ENCODE assay signal across 8 mouse cellular contexts in the genomic region with DNA sequence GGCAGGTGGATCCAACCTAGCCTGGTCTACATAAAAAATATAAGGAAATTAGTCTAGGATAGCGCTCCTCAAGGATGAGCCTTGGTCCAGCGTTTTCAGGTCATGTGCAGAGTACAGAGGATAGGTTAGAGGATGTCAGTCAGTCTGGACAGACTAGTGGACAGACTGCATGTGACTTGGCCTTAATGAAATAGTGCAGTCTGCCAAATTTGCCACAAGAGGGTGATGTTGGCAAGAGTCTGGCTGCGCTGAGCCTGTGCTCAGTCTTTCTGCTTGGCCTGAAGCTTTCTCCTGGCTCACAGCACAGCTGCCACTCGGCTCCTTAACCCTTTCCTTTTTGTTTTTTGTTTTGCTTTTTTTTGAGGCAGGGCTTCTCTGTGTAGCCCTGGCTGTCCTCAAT. TPM values are rescaled to one million over a fixed set of nuclear protein-coding genes. Genes with fewer than 3 reads are reported as not detected.
DNase-seq lines count a peak whose midpoint lies in the region; ATAC-seq and TF ChIP-seq lines count a peak whose summit lies in the region.

No protein-coding gene starts in this region.

- intact Hi-C loops in left cerebral cortex, postnatal 36 days (cut with DNase I) = loop anchor here (1.0 to 5.0 kb wide), 3 partner anchors 53 to 91 kb away; partner anchors contain the start of gene Map4

- ATAC-seq in granulocyte monocyte progenitor cell, adult 5-6 weeks (replicated peaks; ENCODE audit: poor library complexity, severe bottlenecking) = peak; percentile 99
- peak; percentile 71 for ATAC-seq in midbrain, embryonic 12.5 days (ENCODE audit: low FRiP score, low read depth)

- H3K27me3 ChIP-seq in midbrain, embryonic 12.5 days = no peaks in the 10 kb centered on the region
- no peaks in the 10 kb centered on the region for H3K27me3 ChIP-seq in small intestine, adult 2 months (ENCODE audit: control insufficient read depth, insufficient read depth, low read length)

- H3K4me1 ChIP-seq in midbrain, embryonic 12.5 days = 0 out of 2 replicates have a peak, but pooled peaks cover 2% of the 10 kb centered on the region
- H3K4me1 ChIP-seq in small intestine, adult 2 months (ENCODE audit: control insufficient read depth, insufficient read depth, insufficient read length, low read length) = no peaks in the 10 kb centered on the region

- H3K9ac ChIP-seq in midbrain, embryonic 12.5 days (replicated peaks) = no peak overlapping the region

- H3K4me2 ChIP-seq in midbrain, embryonic 12.5 days (replicated peaks) = no peak overlapping the region

- DNase-seq in spleen, adult 18-20 months = peak; percentile 11 to 47
- DNase-seq in spleen, adult 12 weeks (ENCODE audit: low spot score) = no peak
- DNase-seq in embryo, embryonic 10 days (ENCODE audit: low spot score) = peak; percentile 82
- DNase-seq in kidney, adult 11 months = peak; percentile 60
- DNase-seq in left cerebral cortex, postnatal 36 days (ENCODE audit: low spot score in 2 of 2) = peak; percentile 54 to 70

- WGBS in midbrain, embryonic 12.5 days = 31% methylated on average over 4 of the region's 4 CpGs
- 29% methylated on average over 4 of the region's 4 CpGs for WGBS in small intestine, adult 2 months

- TF ChIP-seq CTCF in small intestine, adult 2 months (IDR thresholded peaks at IDR 0.05; ENCODE audit: extremely low read depth, insufficient read length, insufficient replicate concordance, low read depth, low read length) = peak; percentile 72; the same call in 1 of the 2 replicates

- H3K27ac ChIP-seq in midbrain, embryonic 12.5 days (replicated peaks) = no peak overlapping the region
- H3K27ac ChIP-seq in small intestine, adult 2 months (ENCODE audit: insufficient read depth, low read depth, low read length) = no peak overlapping the region

- TF ChIP-seq POLR2A in small intestine, adult 2 months (IDR thresholded peaks at IDR 0.05; ENCODE audit: low read depth, low read length) = no peak

- peaks cover 19% of the 10 kb centered on the region; the same call in 1 of the 2 replicates for H3K36me3 ChIP-seq in midbrain, embryonic 12.5 days
- H3K36me3 ChIP-seq in small intestine, adult 2 months (ENCODE audit: control insufficient read depth, insufficient read depth, low read length) = peaks cover 7% of the 10 kb centered on the region; the same call in 1 of the 2 replicates

- H3K9me3 ChIP-seq in midbrain, embryonic 12.5 days = no peaks in the 10 kb centered on the region

- H3K4me3 ChIP-seq in midbrain, embryonic 12.5 days = no peak overlapping the region
- no peak overlapping the region for H3K4me3 ChIP-seq in small intestine, adult 2 months (ENCODE audit: low read depth, low read length)

RNA-seq across cellular contexts. Expression of gene Map4, which starts 54.2 kb away (rescaled TPM):
- total RNA-seq in granulocyte monocyte progenitor cell, adult 5-6 weeks (2014; fragmentation: Nextera tagmentation) = 33.3 and 42.6 TPM in 2 replicates
- total RNA-seq in granulocyte monocyte progenitor cell, adult 5-6 weeks (2017) = 17.1 and 22.3 TPM in 2 replicates
- 100 to 1,000 TPM; 353 to 398 TPM for total RNA-seq in left cerebral cortex, postnatal 36 days (2021)
- polyA plus RNA-seq in midbrain, embryonic 12.5 days (2016; fragmentation: Nextera tagmentation; extraction: Ambion mirVana) = 109 and 117 TPM in 2 replicates
- 91.4 and 191 TPM in 2 replicates for polyA plus RNA-seq in small intestine, adult 2 months (2012; rRNA removed)

Comparison
In these comparisons a context has a peak if more than half of its experiments do, and no peak if none do; other contexts are left out.
1. RNA of gene Map4, which starts 54.2 kb away (total RNA-seq): 353 to 398 TPM in left cerebral cortex, postnatal 36 days; 17.1 to 42.6 TPM in granulocyte monocyte progenitor cell, adult 5-6 weeks; every median in the first group is over 4 times any median in the second.